Mouse (Mus musculus) C2C12 (cell line): ENCODE data around the gene Wdr24. TPM values are rescaled to one million over a fixed set of nuclear protein-coding genes. Genes with fewer than 3 reads are reported as not detected.

Source experiments
- H3K27me3 ChIP-seq: one replicate; pipeline ENCODE4 v1.6.1; 2011; ENCODE audit not compliant: control insufficient read depth, insufficient read depth, insufficient read length
- H3K36me3 ChIP-seq: one replicate; pipeline ENCODE4 v1.6.1; 2011; ENCODE audit not compliant: control insufficient read depth, insufficient read depth
- H3K4me3 ChIP-seq: one replicate; pipeline ENCODE4 v1.5.1; 2011; ENCODE audit warnings: mild to moderate bottlenecking, control low read depth; ENCODE audit not compliant: poor library complexity, insufficient read depth, severe bottlenecking
- H3K79me2 ChIP-seq: one replicate; pipeline ENCODE4 v1.6.1; 2011; ENCODE audit not compliant: control insufficient read depth, insufficient read depth
- H3K79me3 ChIP-seq: one replicate; pipeline ENCODE4 v1.6.1; 2011; ENCODE audit warnings: low read depth, control low read depth
- H3ac ChIP-seq: one replicate; pipeline ENCODE3; 2011; ENCODE audit warnings: low read depth; ENCODE audit not compliant: control insufficient read depth, insufficient read length
- CEBPB ChIP-seq: IDR thresholded peaks from one replicate; pipeline ENCODE4 v1.6.1; 2011; ENCODE audit warnings: low read depth, mild to moderate bottlenecking, control low read depth, moderate library complexity
- CTCF ChIP-seq: IDR thresholded peaks from one replicate; pipeline ENCODE4 v1.5.1; 2011; ENCODE audit not compliant: control insufficient read depth, insufficient read depth, insufficient read length
- FOSL1 ChIP-seq: IDR thresholded peaks from one replicate; pipeline ENCODE4 v1.8.0; 2011; ENCODE audit warnings: mild to moderate bottlenecking, low read length; ENCODE audit not compliant: poor library complexity, insufficient read depth, severe bottlenecking
- MAX ChIP-seq: IDR thresholded peaks from one replicate; pipeline ENCODE4 v1.6.1; 2011; ENCODE audit warnings: mild to moderate bottlenecking, control low read depth
- MYOD1 ChIP-seq: IDR thresholded peaks from one replicate; pipeline ENCODE4 v1.6.1; 2011; ENCODE audit warnings: low read depth; ENCODE audit not compliant: control insufficient read depth, insufficient read length
- MYOG ChIP-seq: IDR thresholded peaks from one replicate; pipeline ENCODE4 v1.6.1; 2011; ENCODE audit not compliant: control insufficient read depth, insufficient read length; ENCODE audit errors: extremely low read depth
- USF1 ChIP-seq: IDR thresholded peaks from one replicate; pipeline ENCODE4 v1.6.1; 2011; ENCODE audit warnings: low read depth, mild to moderate bottlenecking, control low read depth, moderate library complexity
- polyA plus RNA-seq: library from polyadenylated mRNA; unstranded; fragments of >200 nt; fragmentation: generic; extraction: Trizol; gene quantifications from one replicate; pipeline ENCODE4 v1.2.1, GENCODE M21; 2012; ENCODE audit warnings: missing spikeins

The Wdr24 gene
- polyA plus RNA-seq, 1 experiment: 14.3 TPM

DNA sequence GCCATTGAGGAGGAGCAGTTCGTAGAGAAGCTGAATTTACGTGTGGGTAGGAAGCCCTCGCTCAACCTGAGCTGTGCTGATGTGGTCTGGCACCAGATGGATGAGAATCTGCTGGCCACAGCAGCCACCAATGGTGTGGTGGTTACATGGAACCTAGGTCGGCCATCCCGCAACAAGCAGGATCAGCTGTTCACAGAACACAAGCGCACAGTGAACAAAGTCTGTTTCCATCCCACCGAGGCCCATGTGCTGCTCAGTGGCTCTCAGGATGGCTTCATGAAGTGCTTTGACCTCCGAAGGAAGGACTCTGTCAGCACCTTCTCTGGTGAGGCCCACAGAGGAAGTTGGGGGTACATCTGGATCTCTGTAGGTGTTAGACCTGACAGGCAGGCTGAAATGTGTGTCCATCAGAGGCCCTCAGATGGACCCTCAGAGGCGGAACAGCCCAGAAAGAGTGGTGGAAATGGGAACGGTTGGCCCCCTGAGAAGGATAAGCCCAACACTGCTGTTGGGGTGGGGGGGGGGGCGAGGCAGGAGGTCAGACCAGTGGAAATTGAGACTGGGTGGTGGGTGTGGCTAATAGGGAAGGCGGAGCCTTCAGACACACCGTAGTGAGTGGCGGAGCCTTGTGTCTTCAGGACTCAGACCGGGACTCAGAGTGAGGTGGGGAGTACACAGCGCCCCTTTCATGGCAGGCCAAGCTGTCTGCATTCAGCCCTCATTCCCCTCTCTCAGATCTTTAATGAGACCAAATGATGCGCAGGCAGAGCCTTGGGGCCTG, 1.1 kb downstream of the Wdr24 start:
- no peak overlapping the region for H3ac ChIP-seq
- H3K79me2 ChIP-seq: peaks cover 13% of the 10 kb centered on the region
- H3K4me3 ChIP-seq: no peak overlapping the region
- peaks cover 3% of the 10 kb centered on the region for H3K36me3 ChIP-seq
- H3K79me3 ChIP-seq: no peaks in the 10 kb centered on the region
- no peaks in the 10 kb centered on the region for H3K27me3 ChIP-seq
- no peak for TF ChIP-seq FOSL1
- TF ChIP-seq MYOG: no peak
- TF ChIP-seq CEBPB: no peak

DNA sequence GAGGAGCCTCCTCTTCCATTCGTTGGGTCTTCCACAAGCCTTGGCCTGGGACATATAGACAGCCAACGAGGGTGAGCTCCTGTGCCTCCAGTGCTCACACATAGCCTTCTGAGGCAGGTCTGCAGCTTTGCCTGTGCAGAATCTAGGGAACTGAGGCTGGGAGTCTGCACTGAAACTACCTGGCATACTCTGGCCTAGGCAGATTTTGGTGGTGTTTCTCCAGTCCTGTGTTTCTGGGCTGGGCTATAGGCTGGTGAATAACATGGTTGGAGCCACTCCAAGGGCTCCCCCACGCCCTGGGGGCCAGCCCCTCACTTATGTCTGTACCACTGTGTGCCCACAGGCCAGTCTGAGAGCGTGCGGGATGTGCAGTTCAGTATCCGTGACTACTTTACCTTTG, 1.9 kb downstream of the Wdr24 start:
- no peak overlapping the region for H3K4me3 ChIP-seq
- no peak overlapping the region for H3ac ChIP-seq
- H3K36me3 ChIP-seq: peaks cover 10% of the 10 kb centered on the region
- TF ChIP-seq MYOD1: no peak
- no peak for TF ChIP-seq USF1
- TF ChIP-seq FOSL1: no peak
- TF ChIP-seq MYOG: no peak
- no peak for TF ChIP-seq CTCF
- TF ChIP-seq CEBPB: no peak
- TF ChIP-seq MAX: no peak
- no peaks in the 10 kb centered on the region for H3K27me3 ChIP-seq
- no peaks in the 10 kb centered on the region for H3K79me3 ChIP-seq
- H3K79me2 ChIP-seq: peaks cover 17% of the 10 kb centered on the region

DNA sequence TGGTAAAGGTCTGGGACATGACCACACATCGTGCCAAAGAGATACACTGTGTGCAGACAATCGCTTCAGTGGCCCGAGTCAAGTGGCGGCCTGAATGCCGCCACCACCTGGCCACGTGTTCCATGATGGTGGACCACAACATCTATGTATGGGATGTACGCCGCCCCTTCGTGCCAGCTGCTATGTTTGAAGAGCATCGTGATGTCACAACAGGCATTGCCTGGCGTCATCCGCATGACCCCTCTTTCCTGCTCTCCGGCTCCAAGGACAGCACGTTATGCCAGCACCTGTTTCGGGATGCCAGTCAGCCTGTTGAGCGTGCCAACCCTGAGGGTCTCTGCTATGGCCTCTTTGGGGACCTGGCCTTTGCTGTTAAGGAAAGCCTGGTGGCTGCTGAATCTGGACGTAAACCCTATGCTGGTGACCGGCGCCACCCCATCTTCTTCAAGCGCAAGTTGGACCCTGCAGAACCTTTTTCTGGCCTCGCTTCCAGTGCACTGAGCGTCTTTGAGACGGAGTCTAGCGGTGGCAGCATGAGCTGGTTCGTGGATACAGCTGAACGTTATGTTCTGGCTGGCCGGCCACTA, 2.6 kb downstream of the Wdr24 start:
- Histone ChIP-seq H3ac (no peak overlapping the region), H3K79me3 (peaks cover 4% of the 10 kb centered on the region), H3K4me3 (no peak overlapping the region), H3K27me3 (no peaks in the 10 kb centered on the region), H3K79me2 (peaks cover 25% of the 10 kb centered on the region), H3K36me3 (peaks cover 17% of the 10 kb centered on the region)
- TF ChIP-seq MYOG (no peak), USF1 (no peak), CTCF (no peak), FOSL1 (no peak), MAX (no peak), CEBPB (no peak), MYOD1 (no peak)

DNA sequence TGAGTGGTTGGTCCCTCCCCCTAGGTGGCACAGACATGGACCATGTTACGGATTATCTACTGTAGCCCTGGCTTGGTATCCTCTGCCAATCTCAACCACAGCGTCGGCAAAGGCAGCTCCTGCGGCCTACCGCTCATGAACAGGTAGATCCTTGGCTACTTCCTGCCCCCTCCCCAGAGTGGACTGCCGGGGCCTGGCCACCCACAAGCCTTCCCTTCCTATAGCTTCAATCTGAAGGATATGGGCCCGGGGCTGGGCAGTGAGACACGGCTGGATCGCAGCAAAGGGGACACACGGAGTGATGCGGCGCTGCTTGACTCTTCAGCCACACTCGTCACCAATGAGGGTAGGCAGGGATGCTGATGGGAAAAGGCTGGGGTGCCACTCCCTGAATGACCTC, 3.6 kb downstream of the Wdr24 start:
- Histone ChIP-seq H3K79me3 (peaks cover 13% of the 10 kb centered on the region), H3K79me2 (peaks cover 34% of the 10 kb centered on the region), H3K27me3 (no peaks in the 10 kb centered on the region), H3ac (no peak overlapping the region), H3K4me3 (no peak overlapping the region), H3K36me3 (peaks cover 24% of the 10 kb centered on the region)
- no peak for TF ChIP-seq USF1
- TF ChIP-seq FOSL1: no peak
- no peak for TF ChIP-seq CEBPB
- no peak for TF ChIP-seq MYOD1
- no peak for TF ChIP-seq MAX
- TF ChIP-seq MYOG: no peak
- no peak for TF ChIP-seq CTCF

DNA sequence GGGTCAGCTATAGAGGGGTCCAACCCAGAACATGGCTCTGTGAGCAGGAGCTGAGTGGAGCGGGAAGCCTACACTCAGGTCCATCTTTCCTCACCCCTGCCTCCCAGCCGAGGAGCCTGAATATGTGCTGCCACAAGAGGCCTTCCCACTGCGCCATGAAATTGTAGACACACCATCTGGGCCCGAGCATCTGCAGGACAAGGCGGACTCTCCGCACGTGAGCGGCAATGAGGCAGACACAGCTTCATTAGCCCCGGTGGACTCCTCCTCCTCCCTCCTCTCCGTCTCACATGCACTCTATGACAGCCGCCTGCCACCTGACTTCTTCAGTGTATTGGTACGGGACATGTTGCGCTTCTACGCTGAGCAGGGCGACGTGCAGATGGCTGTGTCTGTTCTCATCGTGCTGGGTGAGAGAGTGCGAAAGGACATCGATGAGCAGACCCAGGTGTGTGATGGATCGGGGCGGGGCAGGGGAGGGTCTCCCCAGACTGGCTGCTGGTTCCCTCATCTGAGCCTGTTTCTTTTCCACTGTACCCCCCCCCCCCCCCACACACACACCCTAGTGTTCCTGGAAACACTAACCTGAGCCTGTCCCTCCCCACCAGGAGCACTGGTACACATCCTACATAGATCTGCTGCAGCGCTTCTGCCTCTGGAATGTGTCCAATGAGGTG, 4.3 kb downstream of the Wdr24 start:
- Histone ChIP-seq H3K4me3 (no peak overlapping the region), H3K36me3 (peaks cover 24% of the 10 kb centered on the region)

More for the DNA sequence above, 4.3 kb downstream of the Wdr24 start:
- TF ChIP-seq MAX (no peak), USF1 (no peak), FOSL1 (no peak), CTCF (no peak), MYOG (no peak), MYOD1 (no peak), CEBPB (no peak)
- Histone ChIP-seq H3K79me2 (peaks cover 41% of the 10 kb centered on the region), H3ac (no peak overlapping the region), H3K27me3 (no peaks in the 10 kb centered on the region), H3K79me3 (peaks cover 19% of the 10 kb centered on the region)
